Mouse (Mus musculus): ENCODE results near the gene Resp18. TPM values are rescaled to one million over a fixed set of nuclear protein-coding genes. Genes with fewer than 3 reads are reported as not detected.

Resp18 gene
- polyA plus RNA-seq, 1 experiment = 275 TPM

GRCm38 (mm10) chr1:75315456-75316365, 37.5 kb upstream of the Resp18 start:
- 88% methylated on average over 29 of the region's 29 CpGs for WGBS
- Histone ChIP-seq H3K27ac (ENCODE audit: insufficient read depth, low read length) (no peak overlapping the region), H3K4me3 (replicated peaks; ENCODE audit: insufficient read depth, low read depth, low read length) (peak overlapping the region; percentile 80), H3K4me1 (ENCODE audit: control insufficient read depth, insufficient read depth, low read length) (no peaks in the 10 kb centered on the region), H3K27me3 (ENCODE audit: control insufficient read depth, insufficient read depth, low read length) (no peaks in the 10 kb centered on the region)
- peak in 1 of 2 experiments; percentile 29 for DNase-seq
- TF ChIP-seq POLR2A (IDR thresholded peaks at IDR 0.05; ENCODE audit: borderline replicate concordance, insufficient read depth, low read length) (no peak), CTCF (IDR thresholded peaks at IDR 0.05; ENCODE audit: borderline replicate concordance, insufficient read depth, low read depth, low read length) (no peak)

- H3K27me3 ChIP-seq (ENCODE audit: control insufficient read depth, insufficient read depth, low read length) = no peaks in the 10 kb centered on the region
These were observed 36.8 kb upstream of the Resp18 start for GRCm38 (mm10) chr1:75315011-75315410.

GRCm38 (mm10) chr1:75311694-75312093, 33.5 kb upstream of the Resp18 start:
- 85% methylated on average over 6 of the region's 6 CpGs for WGBS
- H3K4me1 ChIP-seq (ENCODE audit: control insufficient read depth, insufficient read depth, low read length) = no peaks in the 10 kb centered on the region
- TF ChIP-seq POLR2A (IDR thresholded peaks at IDR 0.05; ENCODE audit: borderline replicate concordance, insufficient read depth, low read length) (no peak), CTCF (IDR thresholded peaks at IDR 0.05; ENCODE audit: borderline replicate concordance, insufficient read depth, low read depth, low read length) (no peak)
- no peak overlapping the region for H3K4me3 ChIP-seq (replicated peaks; ENCODE audit: insufficient read depth, low read depth, low read length)
- H3K27me3 ChIP-seq (ENCODE audit: control insufficient read depth, insufficient read depth, low read length) = no peaks in the 10 kb centered on the region
- no peak for DNase-seq
- no peak overlapping the region for H3K27ac ChIP-seq (ENCODE audit: insufficient read depth, low read length)

More at GRCm38 (mm10) chr1:75315011-75315410, 36.8 kb upstream of the Resp18 start:
- 84% methylated on average over 6 of the region's 6 CpGs for WGBS
- H3K4me1 ChIP-seq (ENCODE audit: control insufficient read depth, insufficient read depth, low read length) = no peaks in the 10 kb centered on the region
- TF ChIP-seq CTCF (IDR thresholded peaks at IDR 0.05; ENCODE audit: borderline replicate concordance, insufficient read depth, low read depth, low read length) (no peak), POLR2A (IDR thresholded peaks at IDR 0.05; ENCODE audit: borderline replicate concordance, insufficient read depth, low read length) (no peak)
- no peak overlapping the region for H3K27ac ChIP-seq (ENCODE audit: insufficient read depth, low read length)
- DNase-seq = peak; percentile 21 to 26
- no peak overlapping the region for H3K4me3 ChIP-seq (replicated peaks; ENCODE audit: insufficient read depth, low read depth, low read length)

GRCm38 (mm10) chr1:75304662-75305061, 26.4 kb upstream of the Resp18 start:
- DNase-seq = no peak
- no peak overlapping the region for H3K27ac ChIP-seq (ENCODE audit: insufficient read depth, low read length)
- no peaks in the 10 kb centered on the region for H3K27me3 ChIP-seq (ENCODE audit: control insufficient read depth, insufficient read depth, low read length)
- TF ChIP-seq POLR2A (IDR thresholded peaks at IDR 0.05; ENCODE audit: borderline replicate concordance, insufficient read depth, low read length) = no peak
- no peak for TF ChIP-seq CTCF (IDR thresholded peaks at IDR 0.05; ENCODE audit: borderline replicate concordance, insufficient read depth, low read depth, low read length)
- no peaks in the 10 kb centered on the region for H3K4me1 ChIP-seq (ENCODE audit: control insufficient read depth, insufficient read depth, low read length)
- WGBS = 63% methylated on average over 2 of the region's 2 CpGs
- no peak overlapping the region for H3K4me3 ChIP-seq (replicated peaks; ENCODE audit: insufficient read depth, low read depth, low read length)

DNA sequence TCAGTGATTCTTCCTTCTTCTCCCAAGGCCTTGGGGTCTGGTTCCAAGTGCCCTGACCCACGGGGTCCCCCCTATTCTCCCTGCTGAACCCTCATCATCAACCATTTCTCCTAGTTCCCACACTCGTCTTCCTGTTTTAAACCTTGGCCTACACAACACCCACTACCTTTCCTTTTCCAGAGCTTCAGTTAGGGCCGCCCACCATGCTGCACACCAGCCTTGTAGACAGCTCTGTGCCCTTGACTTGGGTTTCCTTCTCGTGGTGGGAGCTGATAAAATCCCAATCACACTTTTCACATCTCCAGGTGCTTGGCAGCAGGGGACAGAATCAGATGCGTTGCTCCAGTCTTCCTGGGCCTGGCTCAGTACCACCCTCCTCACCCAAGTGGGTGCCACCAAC, 16.1 kb upstream of the Resp18 start:
- Histone ChIP-seq H3K27ac (ENCODE audit: insufficient read depth, low read length) (no peak overlapping the region), H3K4me3 (replicated peaks; ENCODE audit: insufficient read depth, low read depth, low read length) (no peak overlapping the region), H3K4me1 (ENCODE audit: control insufficient read depth, insufficient read depth, low read length) (no peaks in the 10 kb centered on the region; the same call in 1 of the 2 replicates), H3K27me3 (ENCODE audit: control insufficient read depth, insufficient read depth, low read length) (no peaks in the 10 kb centered on the region)
- 75% methylated on average over 5 of the region's 5 CpGs for WGBS
- no peak for DNase-seq
- TF ChIP-seq POLR2A (IDR thresholded peaks at IDR 0.05; ENCODE audit: borderline replicate concordance, insufficient read depth, low read length) = no peak
- no peak for TF ChIP-seq CTCF (IDR thresholded peaks at IDR 0.05; ENCODE audit: borderline replicate concordance, insufficient read depth, low read depth, low read length)

DNA sequence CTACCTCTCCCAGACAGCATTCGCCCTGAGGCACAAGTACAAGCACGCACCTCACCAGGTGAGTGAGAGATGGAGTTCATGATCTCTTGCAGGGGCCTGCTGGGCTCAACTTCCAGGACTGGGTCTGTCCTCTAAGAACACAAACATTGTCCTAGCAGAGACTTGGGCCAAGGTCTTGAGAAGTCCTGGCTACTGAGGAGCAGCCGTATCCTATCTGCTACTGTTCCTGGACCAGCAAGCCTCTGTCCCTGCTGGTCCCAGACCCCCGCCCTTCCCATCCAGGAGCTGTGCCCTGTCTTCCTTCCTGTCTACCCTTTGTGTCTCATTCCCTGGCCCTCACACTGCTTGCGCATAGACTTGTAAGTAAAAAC, 15.1 kb upstream of the Resp18 start:
- WGBS = 92% methylated on average over 5 of the region's 5 CpGs
- no peak for DNase-seq
- H3K27ac ChIP-seq (ENCODE audit: insufficient read depth, low read length) = no peak overlapping the region
- no peaks in the 10 kb centered on the region for H3K27me3 ChIP-seq (ENCODE audit: control insufficient read depth, insufficient read depth, low read length)
- H3K4me1 ChIP-seq (ENCODE audit: control insufficient read depth, insufficient read depth, low read length) = no peaks in the 10 kb centered on the region; the same call in 1 of the 2 replicates
- H3K4me3 ChIP-seq (replicated peaks; ENCODE audit: insufficient read depth, low read depth, low read length) = no peak overlapping the region
- TF ChIP-seq CTCF (IDR thresholded peaks at IDR 0.05; ENCODE audit: borderline replicate concordance, insufficient read depth, low read depth, low read length) (no peak), POLR2A (IDR thresholded peaks at IDR 0.05; ENCODE audit: borderline replicate concordance, insufficient read depth, low read length) (no peak)

- TF ChIP-seq CTCF (IDR thresholded peaks at IDR 0.05; ENCODE audit: borderline replicate concordance, insufficient read depth, low read depth, low read length) = no peak
- TF ChIP-seq POLR2A (IDR thresholded peaks at IDR 0.05; ENCODE audit: borderline replicate concordance, insufficient read depth, low read length) = no peak
- Histone ChIP-seq H3K4me1 (ENCODE audit: control insufficient read depth, insufficient read depth, low read length) (no peaks in the 10 kb centered on the region; the same call in 1 of the 2 replicates), H3K27ac (ENCODE audit: insufficient read depth, low read length) (no peak overlapping the region), H3K4me3 (replicated peaks; ENCODE audit: insufficient read depth, low read depth, low read length) (no peak overlapping the region), H3K27me3 (ENCODE audit: control insufficient read depth, insufficient read depth, low read length) (no peaks in the 10 kb centered on the region)
- DNase-seq = no peak
- WGBS = 54% methylated on average over 12 of the region's 12 CpGs
These were observed 14.5 kb upstream of the Resp18 start for GRCm38 (mm10) chr1:75292476-75293330.
